Mouse (Mus musculus) erythroblast, embryonic 14.5 days (primary cell): ENCODE measurements around the gene Fam53b. TPM values are rescaled to one million over a fixed set of nuclear protein-coding genes. Genes with fewer than 3 reads are reported as not detected.

Experiments used
- H3K27me3 ChIP-seq: 2 replicates; pipeline ENCODE4 v1.6.1; 2012; ENCODE audit warnings: inconsistent platforms; ENCODE audit not compliant: control insufficient read depth
- H3K36me3 ChIP-seq: 2 replicates; pipeline ENCODE4 v1.6.1; 2012; ENCODE audit warnings: mild to moderate bottlenecking, inconsistent platforms; ENCODE audit not compliant: control insufficient read depth
- H3K4me1 ChIP-seq: 2 replicates; pipeline ENCODE4 v1.6.1; 2012; ENCODE audit warnings: inconsistent platforms; ENCODE audit not compliant: control insufficient read depth
- H3K4me3 ChIP-seq: replicated peaks from 2 replicates; pipeline ENCODE3; 2012; ENCODE audit warnings: moderate library complexity, mild to moderate bottlenecking, inconsistent platforms
- H3K9me3 ChIP-seq: 2 replicates; pipeline ENCODE4 v1.6.1; 2012; ENCODE audit warnings: low read length, inconsistent platforms, mixed read lengths; ENCODE audit not compliant: control insufficient read depth
- GATA1 ChIP-seq: IDR thresholded peaks from 2 replicates; pipeline ENCODE4 v1.6.1; 2012; ENCODE audit warnings: low read length, inconsistent platforms, mixed read lengths
- TAL1 ChIP-seq: IDR thresholded peaks from 3 replicates; pipeline ENCODE4 v1.6.1; 2012; ENCODE audit warnings: low read length, inconsistent platforms, mixed read lengths
- polyA plus RNA-seq: library from polyadenylated mRNA; stranded (reverse); fragments of >175 nt; gene quantifications from 2 replicates; pipeline ENCODE4 v1.2.3, GENCODE M21; 2012

Gene Fam53b
- polyA plus RNA-seq, 1 experiment: 21.4 TPM

- Histone ChIP-seq H3K27me3 (no peaks in the 10 kb centered on the region), H3K9me3 (no peaks in the 10 kb centered on the region), H3K36me3 (peaks cover 27% of the 10 kb centered on the region), H3K4me3 (no peak overlapping the region), H3K4me1 (peaks cover 54% of the 10 kb centered on the region)
- TF ChIP-seq GATA1 (no peak), TAL1 (no peak)
Observed at GRCm38 (mm10) chr7:132800868-132801267, 12.8 kb downstream of the Fam53b start.

GRCm38 (mm10) chr7:132799119-132800016, 14.3 kb downstream of the Fam53b start:
- H3K4me1 ChIP-seq: peaks cover 40% of the 10 kb centered on the region
- H3K9me3 ChIP-seq: no peaks in the 10 kb centered on the region
- no peaks in the 10 kb centered on the region for H3K27me3 ChIP-seq
- H3K4me3 ChIP-seq: no peak overlapping the region
- TF ChIP-seq GATA1 (no peak), TAL1 (no peak)
- peaks cover 23% of the 10 kb centered on the region for H3K36me3 ChIP-seq

GRCm38 (mm10) chr7:132795141-132795540, 18.5 kb downstream of the Fam53b start:
- Histone ChIP-seq H3K27me3 (no peaks in the 10 kb centered on the region), H3K36me3 (peaks cover 9% of the 10 kb centered on the region), H3K4me1 (peaks cover 34% of the 10 kb centered on the region), H3K9me3 (no peaks in the 10 kb centered on the region), H3K4me3 (no peak overlapping the region)
- TF ChIP-seq TAL1: no peak
- TF ChIP-seq GATA1: no peak

- Histone ChIP-seq H3K4me3 (no peak overlapping the region), H3K4me1 (peaks cover 31% of the 10 kb centered on the region), H3K36me3 (peaks cover 6% of the 10 kb centered on the region), H3K27me3 (no peaks in the 10 kb centered on the region), H3K9me3 (no peaks in the 10 kb centered on the region)
- TF ChIP-seq GATA1 (no peak), TAL1 (no peak)
Observed at GRCm38 (mm10) chr7:132793467-132793866, 20.2 kb downstream of the Fam53b start.

- Histone ChIP-seq H3K4me1 (peaks cover 49% of the 10 kb centered on the region), H3K36me3 (peaks cover 7% of the 10 kb centered on the region), H3K9me3 (no peaks in the 10 kb centered on the region), H3K27me3 (no peaks in the 10 kb centered on the region), H3K4me3 (no peak overlapping the region)
- TF ChIP-seq GATA1 (no peak), TAL1 (no peak)
Observed at GRCm38 (mm10) chr7:132790447-132791219, 23.1 kb downstream of the Fam53b start.

- H3K9me3 ChIP-seq: no peaks in the 10 kb centered on the region
- no peak for TF ChIP-seq GATA1
- no peak for TF ChIP-seq TAL1
- H3K36me3 ChIP-seq: peaks cover 12% of the 10 kb centered on the region
- H3K27me3 ChIP-seq: no peaks in the 10 kb centered on the region
- peaks cover 61% of the 10 kb centered on the region for H3K4me1 ChIP-seq
- H3K4me3 ChIP-seq: no peak overlapping the region
Observed at GRCm38 (mm10) chr7:132788826-132789225, 24.9 kb downstream of the Fam53b start.

- Histone ChIP-seq H3K9me3 (no peaks in the 10 kb centered on the region), H3K27me3 (no peaks in the 10 kb centered on the region), H3K4me1 (peaks cover 58% of the 10 kb centered on the region), H3K4me3 (no peak overlapping the region), H3K36me3 (peaks cover 9% of the 10 kb centered on the region)
- no peak for TF ChIP-seq TAL1
- no peak for TF ChIP-seq GATA1
Observed at GRCm38 (mm10) chr7:132787496-132788190, 26.0 kb downstream of the Fam53b start.

GRCm38 (mm10) chr7:132787022-132787421, 26.7 kb downstream of the Fam53b start:
- peaks cover 9% of the 10 kb centered on the region for H3K36me3 ChIP-seq
- peaks cover 61% of the 10 kb centered on the region for H3K4me1 ChIP-seq
- no peaks in the 10 kb centered on the region for H3K27me3 ChIP-seq
- H3K9me3 ChIP-seq: no peaks in the 10 kb centered on the region
- no peak overlapping the region for H3K4me3 ChIP-seq
- TF ChIP-seq GATA1 (no peak), TAL1 (no peak)

- peaks cover 61% of the 10 kb centered on the region for H3K4me1 ChIP-seq
- no peak for TF ChIP-seq GATA1
- TF ChIP-seq TAL1: no peak
- no peaks in the 10 kb centered on the region for H3K9me3 ChIP-seq
- H3K36me3 ChIP-seq: peaks cover 9% of the 10 kb centered on the region
- no peak overlapping the region for H3K4me3 ChIP-seq
- no peaks in the 10 kb centered on the region for H3K27me3 ChIP-seq
Observed at GRCm38 (mm10) chr7:132786522-132786921, 27.2 kb downstream of the Fam53b start.
